Mouse (Mus musculus): ENCODE measurements around the gene Ly6g5b.

Gene Ly6g5b

GRCm38 (mm10) chr17:35115046-35116019 lies at the start of gene Ly6g5b:
Gene Ly6g5b (minus strand): TSS chr17:35115428.
- ChIA-PET CTCF (interaction anchor here in 3 of 4 experiments (0.6 to 1.4 kb wide), 3 partner anchors 12 to 159 kb away, joined by 3 read pairs; no protein-coding TSS in a partner anchor), POLR2A (interaction anchor here in 2 of 4 experiments (0.7 to 2.3 kb wide), 6 partner anchors 9 to 51 kb away, joined by 3 to 15 read pairs (median 3); partner anchors contain the start of gene D17H6S53E (in 1 of the 2))

GRCm38 (mm10) chr17:35164218-35164567 lies 49.0 kb upstream of the Ly6g5b start:
- CTCF ChIA-PET = no interaction called here
- POLR2A ChIA-PET = interaction anchor here (0.5 to 24.9 kb wide), 42 partner anchors 8 to 1260 kb away, joined by 3 to 561 read pairs (median 6); partner anchors contain the start of genes Ddx39b (in 4 of the 4), Csnk2b (in 3 of the 4), Gpank1 (in 3 of the 4) and Atp6v1g2 (in 2 of the 4)

- ChIA-PET POLR2A (interaction anchor here (0.6 to 24.9 kb wide), 61 partner anchors 9 to 1260 kb away, joined by 3 to 561 read pairs (median 4); partner anchors contain the start of genes Ddx39b (in 4 of the 4), Csnk2b (in 3 of the 4), Gpank1 (in 3 of the 4) and Atp6v1g2 (in 2 of the 4)), CTCF (interaction anchor here in 2 of 4 experiments (0.5 to 0.9 kb wide), 3 partner anchors 75 to 112 kb away, joined by 3 to 5 read pairs (median 4); no protein-coding TSS in a partner anchor)
Measured at GRCm38 (mm10) chr17:35163326-35164081, 48.3 kb upstream of the Ly6g5b start.

- ChIA-PET POLR2A (interaction anchor here (0.6 to 24.9 kb wide), 52 partner anchors 8 to 565 kb away, joined by 3 to 561 read pairs (median 4); partner anchors contain the start of genes Ddx39b (in 4 of the 4), Atp6v1g2 (in 2 of the 4), D17H6S53E (in 2 of the 4) and Gpank1 (in 2 of the 4)), CTCF (interaction anchor here in 2 of 4 experiments (0.9 to 1.2 kb wide), 3 partner anchors 26 to 84 kb away, joined by 4 to 5 read pairs (median 4); partner anchors contain the start of gene Lst1 (in 1 of the 2))
Measured at GRCm38 (mm10) chr17:35162730-35163129, 47.5 kb upstream of the Ly6g5b start.

GRCm38 (mm10) chr17:35162121-35162520 lies 46.9 kb upstream of the Ly6g5b start:
- POLR2A ChIA-PET = interaction anchor here (0.6 to 24.9 kb wide), 41 partner anchors 7 to 1037 kb away, joined by 3 to 561 read pairs (median 5); partner anchors contain the start of genes Ddx39b (in 4 of the 4), D17H6S53E (in 2 of the 4), Gpank1 (in 2 of the 4) and Apom (in 1 of the 4)
- CTCF ChIA-PET = interaction anchor here in 1 of 4 experiments (0.6 to 1.2 kb wide), 2 partner anchors 26 to 210 kb away, joined by 3 to 4 read pairs; partner anchors contain the start of gene Lst1

GRCm38 (mm10) chr17:35161421-35161820 lies 46.2 kb upstream of the Ly6g5b start:
- POLR2A ChIA-PET = interaction anchor here (0.6 to 24.9 kb wide), 18 partner anchors 9 to 1036 kb away, joined by 3 to 561 read pairs (median 6); partner anchors contain the start of genes Ddx39b (in 3 of the 4), D17H6S53E (in 1 of the 4) and Gpank1 (in 1 of the 4)
- CTCF ChIA-PET = interaction anchor here in 1 of 4 experiments (0.6 kb wide), 1 partner anchor 209 kb away, joined by 3 read pairs; no protein-coding TSS in a partner anchor

- ChIA-PET CTCF (interaction anchor here in 3 of 4 experiments (0.6 to 1.3 kb wide), 6 partner anchors 9 to 248 kb away, joined by 3 to 5 read pairs (median 3); no protein-coding TSS in a partner anchor), POLR2A (interaction anchor here (0.7 to 24.9 kb wide), 27 partner anchors 9 to 1251 kb away, joined by 3 to 561 read pairs (median 4); partner anchors contain the start of genes Ddx39b (in 2 of the 4), Apom (in 1 of the 4), Csnk2b (in 1 of the 4) and D17H6S53E (in 1 of the 4))
Measured at GRCm38 (mm10) chr17:35159638-35160037, 44.4 kb upstream of the Ly6g5b start.

GRCm38 (mm10) chr17:35158850-35159593 lies 43.8 kb upstream of the Ly6g5b start:
- ChIA-PET CTCF (interaction anchor here in 3 of 4 experiments (0.6 to 1.3 kb wide), 4 partner anchors 10 to 247 kb away, joined by 3 to 5 read pairs (median 3); no protein-coding TSS in a partner anchor), POLR2A (interaction anchor here (0.7 to 24.9 kb wide), 28 partner anchors 10 to 1250 kb away, joined by 3 to 561 read pairs (median 4); partner anchors contain the start of genes Ddx39b (in 2 of the 4), Apom (in 1 of the 4), Csnk2b (in 1 of the 4) and D17H6S53E (in 1 of the 4))

GRCm38 (mm10) chr17:35157661-35158175 lies 42.5 kb upstream of the Ly6g5b start:
- POLR2A ChIA-PET = interaction anchor here in 3 of 4 experiments (1.0 to 24.9 kb wide), 7 partner anchors 9 to 205 kb away, joined by 3 to 561 read pairs (median 252); partner anchors contain the start of gene Ddx39b (in 2 of the 3)
- CTCF ChIA-PET = no interaction called here

GRCm38 (mm10) chr17:35157254-35157653 lies 42.0 kb upstream of the Ly6g5b start:
- CTCF ChIA-PET = interaction anchor here in 2 of 4 experiments (0.5 to 1.4 kb wide), 3 partner anchors 12 to 380 kb away, joined by 4 to 8 read pairs (median 4); no protein-coding TSS in a partner anchor
- POLR2A ChIA-PET = interaction anchor here (0.9 to 24.9 kb wide), 11 partner anchors 8 to 205 kb away, joined by 3 to 561 read pairs (median 16); partner anchors contain the start of genes Ddx39b (in 2 of the 4), Csnk2b (in 1 of the 4) and Gpank1 (in 1 of the 4)

GRCm38 (mm10) chr17:35156461-35157200 lies 41.4 kb upstream of the Ly6g5b start:
- ChIA-PET CTCF (interaction anchor here in 3 of 4 experiments (0.5 to 2.5 kb wide), 5 partner anchors 10 to 380 kb away, joined by 4 to 9 read pairs (median 8); no protein-coding TSS in a partner anchor), POLR2A (interaction anchor here (0.5 to 24.9 kb wide), 21 partner anchors 1 to 251 kb away, joined by 3 to 561 read pairs (median 6); partner anchors contain the start of genes Apom (in 2 of the 4), D17H6S53E (in 2 of the 4), Ddx39b (in 2 of the 4) and Csnk2b (in 1 of the 4))

GRCm38 (mm10) chr17:35155451-35155850 lies 40.2 kb upstream of the Ly6g5b start:
- POLR2A ChIA-PET = interaction anchor here (0.6 to 24.9 kb wide), 27 partner anchors 2 to 1909 kb away, joined by 3 to 561 read pairs (median 6); partner anchors contain the start of genes D17H6S53E (in 3 of the 4), Ddx39b (in 3 of the 4), Prrc2a (in 3 of the 4) and Apom (in 1 of the 4)
- CTCF ChIA-PET = interaction anchor here in 2 of 4 experiments (1.0 to 2.5 kb wide), 3 partner anchors 11 to 13 kb away, joined by 6 to 15 read pairs (median 8); no protein-coding TSS in a partner anchor

GRCm38 (mm10) chr17:35154616-35155015 lies 39.4 kb upstream of the Ly6g5b start:
- POLR2A ChIA-PET = interaction anchor here (0.6 to 24.9 kb wide), 25 partner anchors 3 to 735 kb away, joined by 3 to 561 read pairs (median 7); partner anchors contain the start of genes Ddx39b (in 4 of the 4), Prrc2a (in 3 of the 4), D17H6S53E (in 2 of the 4) and Apom (in 1 of the 4)

GRCm38 (mm10) chr17:35153931-35154330 lies 38.7 kb upstream of the Ly6g5b start:
- ChIA-PET POLR2A (interaction anchor here (0.6 to 24.9 kb wide), 18 partner anchors 3 to 736 kb away, joined by 3 to 561 read pairs (median 8); partner anchors contain the start of genes Ddx39b (in 3 of the 4) and Prrc2a (in 3 of the 4)), CTCF (interaction anchor here in 1 of 4 experiments (2.4 kb wide), 1 partner anchor 15 kb away, joined by 15 read pairs; no protein-coding TSS in a partner anchor)

More at GRCm38 (mm10) chr17:35154616-35155015, 39.4 kb upstream of the Ly6g5b start:
- CTCF ChIA-PET = interaction anchor here in 2 of 4 experiments (1.7 to 2.5 kb wide), 2 partner anchors 12 to 14 kb away, joined by 6 to 15 read pairs (median 9); no protein-coding TSS in a partner anchor

Measured in embryonic stem cell, embryonic (primary cell).